Mouse (Mus musculus): ENCODE measurements at regions not wholly inside any gene's neighbourhood (a gene's known extent, or its start where the extent isn't known, plus 50 kb on each side); places are given as distances from the start of the nearest gene placed in this dataset.

GRCm38 (mm10) chr16:86277031-86277430 is 375.4 kb upstream of the Adamts5 start:
- no peak overlapping the region for H3K9ac ChIP-seq (ENCODE audit: low read length)
- H3K27ac ChIP-seq (ENCODE audit: low read length): no peak overlapping the region
- ATAC-seq (ENCODE audit: insufficient read depth, low FRiP score): no peak
- 75% methylated on average over 1 of the region's 1 CpGs for WGBS
- H3K9me3 ChIP-seq (replicated peaks; ENCODE audit: control insufficient read depth, low read length): no peaks in the 10 kb centered on the region
- no peak overlapping the region for H3K4me3 ChIP-seq (replicated peaks; ENCODE audit: low read length)
- H3K27me3 ChIP-seq (ENCODE audit: control insufficient read depth, insufficient read depth, low read length): no peaks in the 10 kb centered on the region
- no peaks in the 10 kb centered on the region for H3K36me3 ChIP-seq (ENCODE audit: control insufficient read depth, insufficient read depth, low read length)
- H3K4me2 ChIP-seq (ENCODE audit: low read depth, low read length): no peak overlapping the region
- no peaks in the 10 kb centered on the region for H3K4me1 ChIP-seq (ENCODE audit: control insufficient read depth, insufficient read depth, low read length)

DNA sequence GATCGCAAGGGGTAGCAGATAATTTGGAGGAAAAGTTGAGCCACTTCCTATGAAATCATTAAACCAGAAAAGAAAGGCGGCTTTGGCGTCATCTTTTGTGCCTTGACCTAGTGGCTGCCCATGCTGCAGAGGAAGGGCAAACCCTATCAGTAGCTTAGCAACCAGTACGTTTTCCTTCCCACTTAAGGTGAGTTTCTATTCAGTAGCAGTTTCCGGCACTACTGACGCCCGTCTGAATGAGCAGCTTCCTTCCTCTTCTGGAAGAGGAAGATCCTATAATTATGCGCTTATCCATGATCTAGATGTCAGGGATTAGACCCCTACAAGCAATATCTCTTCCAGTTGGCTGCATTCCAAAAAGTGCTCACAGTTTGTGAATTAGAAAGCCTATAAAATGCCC is 360.0 kb upstream of the Adamts5 start:
- H3K4me2 ChIP-seq (ENCODE audit: low read depth, low read length): no peak overlapping the region
- H3K4me1 ChIP-seq (ENCODE audit: control insufficient read depth, insufficient read depth, low read length): no peaks in the 10 kb centered on the region
- 58% methylated on average over 8 of the region's 8 CpGs for WGBS
- no peaks in the 10 kb centered on the region for H3K9me3 ChIP-seq (replicated peaks; ENCODE audit: control insufficient read depth, low read length)
- no peak overlapping the region for H3K9ac ChIP-seq (ENCODE audit: low read length)
- no peaks in the 10 kb centered on the region for H3K27me3 ChIP-seq (ENCODE audit: control insufficient read depth, insufficient read depth, low read length)
- no peak overlapping the region for H3K4me3 ChIP-seq (replicated peaks; ENCODE audit: low read length)
- H3K27ac ChIP-seq (ENCODE audit: low read length): no peak overlapping the region
- no peaks in the 10 kb centered on the region for H3K36me3 ChIP-seq (ENCODE audit: control insufficient read depth, insufficient read depth, low read length)
- ATAC-seq (ENCODE audit: insufficient read depth, low FRiP score): no peak

- H3K9ac ChIP-seq (ENCODE audit: low read length): no peak overlapping the region
- no peaks in the 10 kb centered on the region for H3K27me3 ChIP-seq (ENCODE audit: control insufficient read depth, insufficient read depth, low read length)
- no peaks in the 10 kb centered on the region for H3K9me3 ChIP-seq (replicated peaks; ENCODE audit: control insufficient read depth, low read length)
- no peak for ATAC-seq (ENCODE audit: insufficient read depth, low FRiP score)
- H3K4me2 ChIP-seq (ENCODE audit: low read depth, low read length): no peak overlapping the region
- no peak overlapping the region for H3K4me3 ChIP-seq (replicated peaks; ENCODE audit: low read length)
- no peaks in the 10 kb centered on the region for H3K4me1 ChIP-seq (ENCODE audit: control insufficient read depth, insufficient read depth, low read length)
- no peaks in the 10 kb centered on the region for H3K36me3 ChIP-seq (ENCODE audit: control insufficient read depth, insufficient read depth, low read length)
- no peak overlapping the region for H3K27ac ChIP-seq (ENCODE audit: low read length)
These were observed 351.0 kb upstream of the Adamts5 start for GRCm38 (mm10) chr16:86252630-86253029.

- H3K4me1 ChIP-seq (ENCODE audit: control insufficient read depth, insufficient read depth, low read length): no peaks in the 10 kb centered on the region
- WGBS: 91% methylated on average over 6 of the region's 6 CpGs
- H3K36me3 ChIP-seq (ENCODE audit: control insufficient read depth, insufficient read depth, low read length): no peaks in the 10 kb centered on the region
- no peaks in the 10 kb centered on the region for H3K27me3 ChIP-seq (ENCODE audit: control insufficient read depth, insufficient read depth, low read length)
- H3K4me2 ChIP-seq (ENCODE audit: low read depth, low read length): no peak overlapping the region
- no peak overlapping the region for H3K27ac ChIP-seq (ENCODE audit: low read length)
- no peak for ATAC-seq (ENCODE audit: insufficient read depth, low FRiP score)
- H3K9ac ChIP-seq (ENCODE audit: low read length): no peak overlapping the region
- H3K4me3 ChIP-seq (replicated peaks; ENCODE audit: low read length): no peak overlapping the region
- no peaks in the 10 kb centered on the region for H3K9me3 ChIP-seq (replicated peaks; ENCODE audit: control insufficient read depth, low read length)
These were observed 348.4 kb upstream of the Adamts5 start for GRCm38 (mm10) chr16:86250021-86250420.

DNA sequence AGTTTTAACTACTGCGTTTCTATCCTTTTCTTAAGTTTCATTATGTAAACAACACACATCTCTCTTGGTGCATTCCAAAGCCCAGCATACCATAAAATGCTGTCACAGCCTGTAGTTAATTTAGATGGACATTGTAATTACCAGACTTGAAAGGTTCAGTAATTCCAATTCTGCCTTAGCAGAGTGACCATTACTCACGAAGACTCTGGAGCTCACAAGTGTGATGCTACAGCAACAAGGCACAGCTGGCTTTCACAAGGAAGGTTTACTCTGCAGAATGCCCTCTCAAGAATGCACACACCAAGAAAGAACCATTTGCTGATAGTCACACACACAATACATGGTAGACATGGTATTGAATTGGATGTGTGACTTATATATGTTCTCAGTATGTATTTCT is 342.6 kb upstream of the Adamts5 start:
- no peaks in the 10 kb centered on the region for H3K27me3 ChIP-seq (ENCODE audit: control insufficient read depth, insufficient read depth, low read length)
- no peak overlapping the region for H3K27ac ChIP-seq (ENCODE audit: low read length)
- H3K9me3 ChIP-seq (replicated peaks; ENCODE audit: control insufficient read depth, low read length): no peaks in the 10 kb centered on the region
- H3K4me3 ChIP-seq (replicated peaks; ENCODE audit: low read length): no peak overlapping the region
- no peaks in the 10 kb centered on the region for H3K36me3 ChIP-seq (ENCODE audit: control insufficient read depth, insufficient read depth, low read length)
- no peaks in the 10 kb centered on the region for H3K4me1 ChIP-seq (ENCODE audit: control insufficient read depth, insufficient read depth, low read length)
- H3K9ac ChIP-seq (ENCODE audit: low read length): no peak overlapping the region
- H3K4me2 ChIP-seq (ENCODE audit: low read depth, low read length): no peak overlapping the region
- no peak for ATAC-seq (ENCODE audit: insufficient read depth, low FRiP score)
- 44% methylated on average over 2 of the region's 2 CpGs for WGBS

- H3K27me3 ChIP-seq (ENCODE audit: control insufficient read depth, insufficient read depth, low read length): no peaks in the 10 kb centered on the region
- no peak overlapping the region for H3K27ac ChIP-seq (ENCODE audit: low read length)
- WGBS: 57% methylated on average over 3 of the region's 3 CpGs
- H3K9me3 ChIP-seq (replicated peaks; ENCODE audit: control insufficient read depth, low read length): no peaks in the 10 kb centered on the region
- H3K36me3 ChIP-seq (ENCODE audit: control insufficient read depth, insufficient read depth, low read length): no peaks in the 10 kb centered on the region
- H3K4me2 ChIP-seq (ENCODE audit: low read depth, low read length): no peak overlapping the region
- no peak overlapping the region for H3K9ac ChIP-seq (ENCODE audit: low read length)
- H3K4me1 ChIP-seq (ENCODE audit: control insufficient read depth, insufficient read depth, low read length): no peaks in the 10 kb centered on the region
- peak; percentile 53; the same call in 1 of the 2 replicates for ATAC-seq (ENCODE audit: insufficient read depth, low FRiP score)
- no peak overlapping the region for H3K4me3 ChIP-seq (replicated peaks; ENCODE audit: low read length)
These were observed 341.3 kb upstream of the Adamts5 start for GRCm38 (mm10) chr16:86242766-86243510.

GRCm38 (mm10) chr16:86222997-86223396 is 321.4 kb upstream of the Adamts5 start:
- Histone ChIP-seq H3K9me3 (replicated peaks; ENCODE audit: control insufficient read depth, low read length) (no peaks in the 10 kb centered on the region), H3K36me3 (ENCODE audit: control insufficient read depth, insufficient read depth, low read length) (no peaks in the 10 kb centered on the region), H3K27ac (ENCODE audit: low read length) (no peak overlapping the region), H3K4me3 (replicated peaks; ENCODE audit: low read length) (no peak overlapping the region), H3K4me2 (ENCODE audit: low read depth, low read length) (no peak overlapping the region), H3K9ac (ENCODE audit: low read length) (no peak overlapping the region), H3K4me1 (ENCODE audit: control insufficient read depth, insufficient read depth, low read length) (no peaks in the 10 kb centered on the region), H3K27me3 (ENCODE audit: control insufficient read depth, insufficient read depth, low read length) (no peaks in the 10 kb centered on the region)
- 69% methylated on average over 3 of the region's 3 CpGs for WGBS
- ATAC-seq (ENCODE audit: insufficient read depth, low FRiP score): no peak

- no peak for ATAC-seq (ENCODE audit: insufficient read depth, low FRiP score)
- no peak overlapping the region for H3K4me2 ChIP-seq (ENCODE audit: low read depth, low read length)
- no peaks in the 10 kb centered on the region for H3K4me1 ChIP-seq (ENCODE audit: control insufficient read depth, insufficient read depth, low read length)
- H3K27me3 ChIP-seq (ENCODE audit: control insufficient read depth, insufficient read depth, low read length): no peaks in the 10 kb centered on the region
- no peak overlapping the region for H3K4me3 ChIP-seq (replicated peaks; ENCODE audit: low read length)
- H3K9me3 ChIP-seq (replicated peaks; ENCODE audit: control insufficient read depth, low read length): no peaks in the 10 kb centered on the region
- no peak overlapping the region for H3K27ac ChIP-seq (ENCODE audit: low read length)
- H3K9ac ChIP-seq (ENCODE audit: low read length): no peak overlapping the region
- no peaks in the 10 kb centered on the region for H3K36me3 ChIP-seq (ENCODE audit: control insufficient read depth, insufficient read depth, low read length)
These were observed 308.9 kb upstream of the Adamts5 start for GRCm38 (mm10) chr16:86210547-86210946.

DNA sequence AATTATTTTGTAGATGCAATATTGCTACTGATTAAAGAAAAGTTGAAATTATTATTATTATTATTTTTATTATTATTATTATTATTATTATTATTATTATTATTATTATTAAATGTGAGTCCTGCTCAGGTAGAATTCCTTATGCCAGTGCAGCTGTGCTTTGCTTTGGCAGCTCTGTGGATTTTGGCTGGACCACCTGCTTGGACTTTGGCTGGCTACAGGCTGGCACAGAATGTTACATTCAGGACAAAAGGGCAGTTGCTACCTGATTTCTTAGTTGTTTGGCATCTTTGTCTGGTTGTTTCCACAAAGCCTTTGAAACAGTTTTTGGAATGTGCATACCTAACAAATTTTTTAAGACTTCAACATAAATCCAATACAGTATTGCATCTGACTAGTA is 307.7 kb upstream of the Adamts5 start:
- no peak overlapping the region for H3K27ac ChIP-seq (ENCODE audit: low read length)
- ATAC-seq (ENCODE audit: insufficient read depth, low FRiP score): no peak
- no peak overlapping the region for H3K4me2 ChIP-seq (ENCODE audit: low read depth, low read length)
- H3K36me3 ChIP-seq (ENCODE audit: control insufficient read depth, insufficient read depth, low read length): no peaks in the 10 kb centered on the region
- H3K9me3 ChIP-seq (replicated peaks; ENCODE audit: control insufficient read depth, low read length): no peaks in the 10 kb centered on the region
- no peak overlapping the region for H3K9ac ChIP-seq (ENCODE audit: low read length)
- H3K27me3 ChIP-seq (ENCODE audit: control insufficient read depth, insufficient read depth, low read length): no peaks in the 10 kb centered on the region
- H3K4me1 ChIP-seq (ENCODE audit: control insufficient read depth, insufficient read depth, low read length): no peaks in the 10 kb centered on the region
- H3K4me3 ChIP-seq (replicated peaks; ENCODE audit: low read length): no peak overlapping the region

GRCm38 (mm10) chr16:86189874-86190273 is 288.2 kb upstream of the Adamts5 start:
- Histone ChIP-seq H3K9ac (ENCODE audit: low read length) (no peak overlapping the region), H3K27ac (ENCODE audit: low read length) (no peak overlapping the region), H3K36me3 (ENCODE audit: control insufficient read depth, insufficient read depth, low read length) (no peaks in the 10 kb centered on the region)

More at GRCm38 (mm10) chr16:86189874-86190273, 288.2 kb upstream of the Adamts5 start:
- H3K9me3 ChIP-seq (replicated peaks; ENCODE audit: control insufficient read depth, low read length): no peaks in the 10 kb centered on the region
- ATAC-seq (ENCODE audit: insufficient read depth, low FRiP score): no peak
- no peaks in the 10 kb centered on the region for H3K27me3 ChIP-seq (ENCODE audit: control insufficient read depth, insufficient read depth, low read length)
- no peak overlapping the region for H3K4me3 ChIP-seq (replicated peaks; ENCODE audit: low read length)
- 72% methylated on average over 1 of the region's 1 CpGs for WGBS
- no peak overlapping the region for H3K4me2 ChIP-seq (ENCODE audit: low read depth, low read length)
- H3K4me1 ChIP-seq (ENCODE audit: control insufficient read depth, insufficient read depth, low read length): no peaks in the 10 kb centered on the region
